Mouse (Mus musculus) CH12.LX (cell line): ENCODE measurements at regions not wholly inside any gene's neighbourhood (a gene's known extent, or its start where the extent isn't known, plus 50 kb on each side); places are given as distances from the start of the nearest gene placed in this dataset.

ENCODE experiments used
- DNase-seq: peaks from one replicate; pipeline ENCODE4 v3.0.0-alpha.2; 2013; ENCODE audit errors: extremely low read depth
- H3K27ac ChIP-seq: 2 replicates; pipeline ENCODE4 v1.5.1; 2012; ENCODE audit warnings: low read depth, mild to moderate bottlenecking, control low read depth, moderate library complexity; ENCODE audit not compliant: insufficient read depth
- H3K27me3 ChIP-seq: replicated peaks from 2 replicates; pipeline ENCODE3; 2012; ENCODE audit warnings: inconsistent platforms
- H3K36me3 ChIP-seq, 2 experiments: replicated peaks in 1 of 2; 2 replicates each; pipeline versions ENCODE3 to v1.6.1; 2012; ENCODE audit warnings: inconsistent platforms in 1 of 2, low read length in 1 of 2, mild to moderate bottlenecking in 1 of 2, mixed read lengths in 1 of 2, moderate library complexity in 1 of 2; ENCODE audit not compliant: control insufficient read depth in 1 of 2, insufficient read depth in 1 of 2
- H3K4me1 ChIP-seq, 2 experiments: 2 replicates each; pipeline ENCODE4 v1.6.1; 2012; ENCODE audit warnings: inconsistent platforms in 1 of 2, moderate library complexity in 1 of 2; ENCODE audit not compliant: insufficient read depth in 2 of 2, control insufficient read depth in 1 of 2
- H3K4me2 ChIP-seq: 2 replicates; pipeline ENCODE4 v1.6.1; 2012; ENCODE audit warnings: low read depth, mild to moderate bottlenecking, control low read depth; ENCODE audit not compliant: poor library complexity, insufficient read depth, severe bottlenecking
- H3K4me3 ChIP-seq, 3 experiments: fragments of 150-350 bp in 1 of 3; sonication (generic) in 1 of 3; replicated peaks in 1 of 3; 2 replicates each; pipeline versions ENCODE3 to v1.5.1; 2011 to 2012; ENCODE audit warnings: low read depth in 2 of 3, low read length in 2 of 3, mild to moderate bottlenecking in 2 of 3, moderate library complexity in 2 of 3, control low read depth in 1 of 3, improper control_type of control experiment in 1 of 3, inconsistent platforms in 1 of 3, mixed read lengths in 1 of 3; ENCODE audit not compliant: poor library complexity in 1 of 3
- H3K79me2 ChIP-seq: replicated peaks from 2 replicates; pipeline ENCODE4 v1.6.1; 2012; ENCODE audit warnings: mild to moderate bottlenecking, moderate library complexity; ENCODE audit not compliant: control insufficient read depth, poor library complexity, insufficient read depth, severe bottlenecking; ENCODE audit errors: extremely low read depth
- H3K9ac ChIP-seq: 2 replicates; pipeline ENCODE4 v1.6.1; 2012; ENCODE audit warnings: low read depth, mild to moderate bottlenecking, control low read depth, moderate library complexity; ENCODE audit not compliant: insufficient read depth
- H3K9me3 ChIP-seq: replicated peaks from 2 replicates; pipeline ENCODE3; 2012; ENCODE audit warnings: low read length, inconsistent platforms, mixed read lengths
- CTCF ChIP-seq, 2 experiments: IDR thresholded peaks in 1 of 2; conservative IDR thresholded peaks in 1 of 2; 2 replicates each; pipeline ENCODE4 v1.5.1; 2011 to 2012; ENCODE audit warnings: low read depth in 2 of 2, low read length in 2 of 2, improper control_type of control experiment in 1 of 2, inconsistent platforms in 1 of 2, mild to moderate bottlenecking in 1 of 2, moderate library complexity in 1 of 2
- E2F4 ChIP-seq: IDR thresholded peaks from 2 replicates; pipeline ENCODE4 v1.6.1; 2011; ENCODE audit warnings: low read depth, low read length, improper control_type of control experiment; ENCODE audit not compliant: insufficient replicate concordance
- ELF1 ChIP-seq: IDR thresholded peaks from 2 replicates; pipeline ENCODE4 v1.6.1; 2014; ENCODE audit warnings: low read depth, mild to moderate bottlenecking, inconsistent platforms, low read length, improper control_type of control experiment
- EP300 ChIP-seq: IDR thresholded peaks from 2 replicates; pipeline ENCODE4 v1.6.1; 2011; ENCODE audit warnings: low read length, improper control_type of control experiment
- ETS1 ChIP-seq: conservative IDR thresholded peaks from 2 replicates; pipeline ENCODE4 v1.6.1; 2012; ENCODE audit warnings: low read depth, mild to moderate bottlenecking, inconsistent platforms, low read length, improper control_type of control experiment, moderate library complexity
- GABPA ChIP-seq: IDR thresholded peaks from 2 replicates; pipeline ENCODE4 v1.6.1; 2012; ENCODE audit warnings: low read depth, low read length, improper control_type of control experiment, inconsistent platforms; ENCODE audit not compliant: insufficient replicate concordance
- MAFK ChIP-seq: IDR thresholded peaks from 2 replicates; pipeline ENCODE4 v1.6.1; 2011; ENCODE audit warnings: low read length, improper control_type of control experiment; ENCODE audit not compliant: insufficient replicate concordance
- MAX ChIP-seq: IDR thresholded peaks from 2 replicates; pipeline ENCODE4 v1.6.1; 2011; ENCODE audit warnings: low read length, improper control_type of control experiment
- MEF2A ChIP-seq: IDR thresholded peaks from 2 replicates; pipeline ENCODE4 v1.6.1; 2014; ENCODE audit warnings: low read depth, mild to moderate bottlenecking, inconsistent platforms, low read length, improper control_type of control experiment, borderline replicate concordance
- MYC ChIP-seq: IDR thresholded peaks from 2 replicates; pipeline ENCODE4 v1.6.1; 2011; ENCODE audit warnings: low read depth, mild to moderate bottlenecking, improper control_type of control experiment, low read length
- NELFE ChIP-seq: IDR thresholded peaks from 2 replicates; pipeline ENCODE4 v1.6.1; 2011; ENCODE audit warnings: low read depth, low read length, improper control_type of control experiment
- PAX5 ChIP-seq: IDR thresholded peaks from 2 replicates; pipeline ENCODE4 v1.6.1; 2012; ENCODE audit warnings: low read length, inconsistent platforms, mixed read lengths
- POLR2AphosphoS2 ChIP-seq: IDR thresholded peaks from 2 replicates; pipeline ENCODE4 v1.6.1; 2011; ENCODE audit warnings: low read depth, low read length, improper control_type of control experiment
- RAD21 ChIP-seq: IDR thresholded peaks from 2 replicates; pipeline ENCODE4 v1.6.1; 2011; ENCODE audit warnings: low read depth, mild to moderate bottlenecking, low read length, improper control_type of control experiment, moderate library complexity
- RCOR1 ChIP-seq: conservative IDR thresholded peaks from 2 replicates; pipeline ENCODE4 v1.6.1; 2012; ENCODE audit warnings: low read depth, mild to moderate bottlenecking, inconsistent platforms, low read length, improper control_type of control experiment
- SMC3 ChIP-seq: IDR thresholded peaks from 2 replicates; pipeline ENCODE4 v1.6.1; 2011; ENCODE audit warnings: low read depth, low read length, improper control_type of control experiment
- TBP ChIP-seq: conservative IDR thresholded peaks from 2 replicates; pipeline ENCODE4 v1.6.1; 2011; ENCODE audit warnings: low read depth, low read length, improper control_type of control experiment
- UBTF ChIP-seq: IDR thresholded peaks from 2 replicates; pipeline ENCODE4 v1.6.1; 2012; ENCODE audit warnings: low read depth, mild to moderate bottlenecking, inconsistent platforms, low read length, improper control_type of control experiment, moderate library complexity
- USF1 ChIP-seq: IDR thresholded peaks from 2 replicates; pipeline ENCODE4 v1.6.1; 2014; ENCODE audit warnings: low read depth, mild to moderate bottlenecking, inconsistent platforms, low read length, improper control_type of control experiment
- ZKSCAN1 ChIP-seq: IDR thresholded peaks from 2 replicates; pipeline ENCODE4 v1.6.1; 2012; ENCODE audit warnings: low read depth, inconsistent platforms, low read length, improper control_type of control experiment, borderline replicate concordance
- ZMIZ1 ChIP-seq: IDR thresholded peaks from 2 replicates; pipeline ENCODE4 v1.6.1; 2012; ENCODE audit warnings: low read depth, mild to moderate bottlenecking, inconsistent platforms, low read length, improper control_type of control experiment
- dilution Hi-C: fragments of 300-500 bp; cut with MboI; formaldehyde crosslinking; loops from 2 replicates; pipeline ENCODE4 v1.14.3; 2020; ENCODE audit warnings: low sequenced_read_pairs; ENCODE audit not compliant: extremely low pct_unique_long_range_greater_than_20kb, extremely low pct_ligation_motif_present
- in situ Hi-C: fragments of 300-500 bp; cut with MboI; formaldehyde crosslinking; loops from 3 replicates; pipeline ENCODE4 v1.14.3; 2019; ENCODE audit warnings: low sequenced_read_pairs, low pct_ligation_motif_present, low pct_unique_long_range_greater_than_20kb, mixed read lengths

- dilution Hi-C loops (no loop called here), in situ Hi-C loops (no loop called here)
- no peaks in the 10 kb centered on the region for H3K9me3 ChIP-seq
- DNase-seq, result no peak
- H3K4me3 ChIP-seq, result no peak overlapping the region
- H3K9ac ChIP-seq, result no peak overlapping the region
- no peaks in the 10 kb centered on the region for H3K36me3 ChIP-seq
- H3K27ac ChIP-seq, result no peak overlapping the region
- no peaks in the 10 kb centered on the region for H3K79me2 ChIP-seq
- H3K27me3 ChIP-seq, result no peaks in the 10 kb centered on the region
- TF ChIP-seq SMC3 (peak; percentile 35), PAX5 (no peak), CTCF (conservative IDR thresholded peaks at IDR 0.05 in 1 of 2, IDR thresholded peaks at IDR 0.05 in 1 of 2; ENCODE audit: low read depth in 2 of 2, low read length in 2 of 2) (peak in 1 of 2 experiments; percentile 38; a peak in 2 of 4 replicates)
- no peak overlapping the region for H3K4me2 ChIP-seq
- peaks cover 3 to 13% of the 10 kb centered on the region in 2 experiments; a peak in 2 of 4 replicates for H3K4me1 ChIP-seq
Measured at GRCm38 (mm10) chr2:57497933-57498332, 260.5 kb downstream of the Gpd2 start.

GRCm38 (mm10) chr2:57504678-57505077 is 267.2 kb downstream of the Gpd2 start:
- Histone ChIP-seq H3K36me3 (no peaks in the 10 kb centered on the region), H3K27ac (no peak overlapping the region), H3K27me3 (no peaks in the 10 kb centered on the region), H3K9me3 (no peaks in the 10 kb centered on the region), H3K4me2 (no peak overlapping the region), H3K9ac (no peak overlapping the region), H3K79me2 (no peaks in the 10 kb centered on the region), H3K4me3 (no peak overlapping the region), H3K4me1 (peaks cover 3 to 4% of the 10 kb centered on the region in 2 experiments; a peak in 2 of 4 replicates)
- dilution Hi-C loops (no loop called here), in situ Hi-C loops (no loop called here)
- no peak for DNase-seq
- no peak for TF ChIP-seq E2F4
- TF ChIP-seq ELF1, result no peak
- TF ChIP-seq RCOR1, result no peak
- TF ChIP-seq RAD21, result no peak
- no peak for TF ChIP-seq GABPA
- no peak for TF ChIP-seq TBP
- no peak for TF ChIP-seq ZKSCAN1
- no peak for TF ChIP-seq MAFK
- no peak for TF ChIP-seq ZMIZ1
- no peak for TF ChIP-seq MYC
- no peak for TF ChIP-seq PAX5
- no peak for TF ChIP-seq EP300
- TF ChIP-seq UBTF, result no peak
- TF ChIP-seq MEF2A, result no peak
- TF ChIP-seq POLR2AphosphoS2, result no peak
- TF ChIP-seq MAX, result no peak
- TF ChIP-seq NELFE, result no peak
- TF ChIP-seq ETS1, result no peak
- TF ChIP-seq USF1, result no peak
